Mouse (Mus musculus): ENCODE results near the gene Gm20481. TPM values are rescaled to one million over a fixed set of nuclear protein-coding genes. Genes with fewer than 3 reads are reported as not detected.
"Not testable (repeated sequence)": the region's sequence is repeated elsewhere in the genome, so short reads cannot be mapped to it uniquely, and the experiment has no call there.

Gene Gm20481
- polyA plus RNA-seq (2014; fragmentation: Nextera tagmentation; extraction: Ambion mirVana) = not detected in 2 replicates

GRCm38 (mm10) chr17:34969822-34970221 lies at the start of gene Gm20481:
Gene Gm20481, plus strand, starts transcription at chr17:34969912.
- not testable (repeated sequence) for H3K27ac ChIP-seq (ENCODE audit: low read depth, low read length); H3K4me3 ChIP-seq (ENCODE audit: low read depth, low read length); H3K4me2 ChIP-seq; H3K4me1 ChIP-seq (ENCODE audit: control insufficient read depth, insufficient read depth, low read length); H3K36me3 ChIP-seq (ENCODE audit: control insufficient read depth, insufficient read depth, low read length); H3K9ac ChIP-seq (ENCODE audit: low read length); DNase-seq (ENCODE audit: low spot score, missing footprints); H3K9me3 ChIP-seq (ENCODE audit: control insufficient read depth, low read length); ATAC-seq (ENCODE audit: low FRiP score)
- H3K27me3 ChIP-seq (ENCODE audit: control insufficient read depth, insufficient read depth, low read length) = peaks cover 20% of the 10 kb centered on the region
- 70% methylated on average over 6 of the region's 11 CpGs for WGBS

- ATAC-seq (ENCODE audit: low FRiP score) = no peak
- no peak overlapping the region for H3K4me3 ChIP-seq (ENCODE audit: low read depth, low read length)
Measured at GRCm38 (mm10) chr17:34922939-34923338, 46.8 kb upstream of the Gm20481 start.

GRCm38 (mm10) chr17:34924258-34924657 lies 45.5 kb upstream of the Gm20481 start:
- Histone ChIP-seq H3K9ac (ENCODE audit: low read length) (no peak overlapping the region), H3K27ac (ENCODE audit: low read depth, low read length) (no peak overlapping the region), H3K36me3 (ENCODE audit: control insufficient read depth, insufficient read depth, low read length) (no peaks in the 10 kb centered on the region), H3K9me3 (ENCODE audit: control insufficient read depth, low read length) (no peaks in the 10 kb centered on the region), H3K4me3 (ENCODE audit: low read depth, low read length) (no peak overlapping the region), H3K27me3 (ENCODE audit: control insufficient read depth, insufficient read depth, low read length) (no peaks in the 10 kb centered on the region), H3K4me1 (ENCODE audit: control insufficient read depth, insufficient read depth, low read length) (no peaks in the 10 kb centered on the region), H3K4me2 (no peak overlapping the region)
- DNase-seq (ENCODE audit: low spot score, missing footprints) (peak; percentile 45), ATAC-seq (ENCODE audit: low FRiP score) (no peak)
- 76% methylated on average over 5 of the region's 5 CpGs for WGBS

More at GRCm38 (mm10) chr17:34922939-34923338, 46.8 kb upstream of the Gm20481 start:
- no peak overlapping the region for H3K9ac ChIP-seq (ENCODE audit: low read length)
- no peaks in the 10 kb centered on the region for H3K9me3 ChIP-seq (ENCODE audit: control insufficient read depth, low read length)
- no peak overlapping the region for H3K27ac ChIP-seq (ENCODE audit: low read depth, low read length)
- DNase-seq (ENCODE audit: low spot score, missing footprints) = peak; percentile 65
- 55% methylated on average over 6 of the region's 6 CpGs for WGBS
- no peak overlapping the region for H3K4me2 ChIP-seq
- H3K36me3 ChIP-seq (ENCODE audit: control insufficient read depth, insufficient read depth, low read length) = no peaks in the 10 kb centered on the region
- H3K27me3 ChIP-seq (ENCODE audit: control insufficient read depth, insufficient read depth, low read length) = no peaks in the 10 kb centered on the region
- no peaks in the 10 kb centered on the region for H3K4me1 ChIP-seq (ENCODE audit: control insufficient read depth, insufficient read depth, low read length)

- no peaks in the 10 kb centered on the region for H3K36me3 ChIP-seq (ENCODE audit: control insufficient read depth, insufficient read depth, low read length)
- no peaks in the 10 kb centered on the region for H3K9me3 ChIP-seq (ENCODE audit: control insufficient read depth, low read length)
- H3K27ac ChIP-seq (ENCODE audit: low read depth, low read length) = no peak overlapping the region
- H3K4me2 ChIP-seq = no peak overlapping the region
- no peak overlapping the region for H3K9ac ChIP-seq (ENCODE audit: low read length)
- WGBS = 87% methylated on average over 18 of the region's 18 CpGs
- no peak for ATAC-seq (ENCODE audit: low FRiP score)
- H3K4me3 ChIP-seq (ENCODE audit: low read depth, low read length) = no peak overlapping the region
- peak; percentile 17 for DNase-seq (ENCODE audit: low spot score, missing footprints)
- H3K4me1 ChIP-seq (ENCODE audit: control insufficient read depth, insufficient read depth, low read length) = peaks cover 4% of the 10 kb centered on the region
- H3K27me3 ChIP-seq (ENCODE audit: control insufficient read depth, insufficient read depth, low read length) = no peaks in the 10 kb centered on the region
Measured at GRCm38 (mm10) chr17:34927306-34928019, 42.2 kb upstream of the Gm20481 start.

- Histone ChIP-seq H3K27ac (ENCODE audit: low read depth, low read length) (no peak overlapping the region), H3K9me3 (ENCODE audit: control insufficient read depth, low read length) (no peaks in the 10 kb centered on the region), H3K27me3 (ENCODE audit: control insufficient read depth, insufficient read depth, low read length) (no peaks in the 10 kb centered on the region), H3K36me3 (ENCODE audit: control insufficient read depth, insufficient read depth, low read length) (no peaks in the 10 kb centered on the region), H3K4me3 (ENCODE audit: low read depth, low read length) (no peak overlapping the region), H3K4me1 (ENCODE audit: control insufficient read depth, insufficient read depth, low read length) (peaks cover 4% of the 10 kb centered on the region), H3K9ac (ENCODE audit: low read length) (no peak overlapping the region), H3K4me2 (no peak overlapping the region)
- 75% methylated on average over 4 of the region's 4 CpGs for WGBS
- DNase-seq (ENCODE audit: low spot score, missing footprints) = peak; percentile 77
- ATAC-seq (ENCODE audit: low FRiP score) = no peak
Measured at GRCm38 (mm10) chr17:34928841-34929240, 40.9 kb upstream of the Gm20481 start.

GRCm38 (mm10) chr17:34931061-34931734 lies 38.5 kb upstream of the Gm20481 start, which contains the start of gene Neu1:
Gene Neu1, plus strand, starts transcription at chr17:34931253.
- peak within 1 kb of the TSS; percentile 98 for H3K4me2 ChIP-seq
- DNase-seq (ENCODE audit: low spot score, missing footprints) (peak; percentile 99), ATAC-seq (ENCODE audit: low FRiP score) (peak; percentile 98)
- H3K27me3 ChIP-seq (ENCODE audit: control insufficient read depth, insufficient read depth, low read length) = no peaks in the 10 kb centered on the region
- H3K9ac ChIP-seq (ENCODE audit: low read length) = peak within 1 kb of the TSS; percentile 78
- H3K36me3 ChIP-seq (ENCODE audit: control insufficient read depth, insufficient read depth, low read length) = no peaks in the 10 kb centered on the region
- WGBS = under 1% methylated on average over 38 of the region's 38 CpGs
- peak within 1 kb of the TSS; percentile 65 for H3K4me3 ChIP-seq (ENCODE audit: low read depth, low read length)
- H3K27ac ChIP-seq (ENCODE audit: low read depth, low read length) = no peak within 1 kb of the TSS; the same call in 1 of the 2 replicates
- H3K4me1 ChIP-seq (ENCODE audit: control insufficient read depth, insufficient read depth, low read length) = peaks cover 4% of the 10 kb centered on the region
- H3K9me3 ChIP-seq (ENCODE audit: control insufficient read depth, low read length) = no peaks in the 10 kb centered on the region

- Histone ChIP-seq H3K27me3 (ENCODE audit: control insufficient read depth, insufficient read depth, low read length) (no peaks in the 10 kb centered on the region), H3K4me1 (ENCODE audit: control insufficient read depth, insufficient read depth, low read length) (peaks cover 4% of the 10 kb centered on the region), H3K9me3 (ENCODE audit: control insufficient read depth, low read length) (no peaks in the 10 kb centered on the region), H3K9ac (ENCODE audit: low read length) (peak overlapping the region; percentile 78), H3K27ac (ENCODE audit: low read depth, low read length) (no peak overlapping the region), H3K36me3 (ENCODE audit: control insufficient read depth, insufficient read depth, low read length) (no peaks in the 10 kb centered on the region), H3K4me2 (peak overlapping the region; percentile 98), H3K4me3 (ENCODE audit: low read depth, low read length) (peak overlapping the region; percentile 65)
- 17% methylated on average over 14 of the region's 14 CpGs for WGBS
- ATAC-seq (ENCODE audit: low FRiP score) (no peak), DNase-seq (ENCODE audit: low spot score, missing footprints) (no peak)
Measured at GRCm38 (mm10) chr17:34931735-34932098, 38.0 kb upstream of the Gm20481 start.

- H3K9me3 ChIP-seq (ENCODE audit: control insufficient read depth, low read length) = no peaks in the 10 kb centered on the region
- ATAC-seq (ENCODE audit: low FRiP score) (no peak), DNase-seq (ENCODE audit: low spot score, missing footprints) (no peak)
- peaks cover 4% of the 10 kb centered on the region for H3K4me1 ChIP-seq (ENCODE audit: control insufficient read depth, insufficient read depth, low read length)
- H3K27ac ChIP-seq (ENCODE audit: low read depth, low read length) = no peak overlapping the region
- WGBS = 95% methylated on average over 8 of the region's 8 CpGs
- no peaks in the 10 kb centered on the region for H3K27me3 ChIP-seq (ENCODE audit: control insufficient read depth, insufficient read depth, low read length)
- H3K4me2 ChIP-seq = peak overlapping the region; percentile 98
- H3K9ac ChIP-seq (ENCODE audit: low read length) = peak overlapping the region; percentile 78; the same call in 1 of the 2 replicates
- no peaks in the 10 kb centered on the region for H3K36me3 ChIP-seq (ENCODE audit: control insufficient read depth, insufficient read depth, low read length)
- peak overlapping the region; percentile 65; the same call in 1 of the 2 replicates for H3K4me3 ChIP-seq (ENCODE audit: low read depth, low read length)
Measured at GRCm38 (mm10) chr17:34932287-34932686, 37.4 kb upstream of the Gm20481 start.

- H3K27me3 ChIP-seq (ENCODE audit: control insufficient read depth, insufficient read depth, low read length) = no peaks in the 10 kb centered on the region
- H3K4me2 ChIP-seq = no peak overlapping the region
- ATAC-seq (ENCODE audit: low FRiP score) (no peak), DNase-seq (ENCODE audit: low spot score, missing footprints) (peak; percentile 69)
- peaks cover 4% of the 10 kb centered on the region for H3K4me1 ChIP-seq (ENCODE audit: control insufficient read depth, insufficient read depth, low read length)
- no peak overlapping the region for H3K27ac ChIP-seq (ENCODE audit: low read depth, low read length)
- H3K9ac ChIP-seq (ENCODE audit: low read length) = no peak overlapping the region
- no peaks in the 10 kb centered on the region for H3K36me3 ChIP-seq (ENCODE audit: control insufficient read depth, insufficient read depth, low read length)
- WGBS = 69% methylated on average over 24 of the region's 24 CpGs
- no peak overlapping the region for H3K4me3 ChIP-seq (ENCODE audit: low read depth, low read length)
- no peaks in the 10 kb centered on the region for H3K9me3 ChIP-seq (ENCODE audit: control insufficient read depth, low read length)
Measured at GRCm38 (mm10) chr17:34934031-34934430, 35.7 kb upstream of the Gm20481 start.

All from midbrain, embryonic 11.5 days (tissue).